Mouse (Mus musculus): ENCODE measurements around the gene 9430097D07Rik.
A peak's percentile ranks its signal among the peaks of the same experiment; 100 is the strongest.

Gene 9430097D07Rik

GRCm38 (mm10) chr2:32575586-32576160 lies at the start of gene 9430097D07Rik:
Gene 9430097D07Rik (minus strand): TSS chr2:32575684.
- DNase-seq, result peak; percentile 74

GRCm38 (mm10) chr2:32624111-32624748 lies 48.7 kb upstream of the 9430097D07Rik start:
- DNase-seq, result no peak

GRCm38 (mm10) chr2:32621517-32621859 lies 46.0 kb upstream of the 9430097D07Rik start, which contains the start of gene Ak1:
Gene Ak1 (plus strand): TSS chr2:32621758.
- DNase-seq, result no peak

GRCm38 (mm10) chr2:32620682-32621516 lies 45.4 kb upstream of the 9430097D07Rik start:
- DNase-seq, result no peak

GRCm38 (mm10) chr2:32618051-32618450 lies 42.6 kb upstream of the 9430097D07Rik start:
- no peak for DNase-seq

GRCm38 (mm10) chr2:32617601-32618000 lies 42.1 kb upstream of the 9430097D07Rik start:
- DNase-seq, result peak; percentile 32

- no peak for DNase-seq
Measured at GRCm38 (mm10) chr2:32617109-32617508, 41.6 kb upstream of the 9430097D07Rik start.

- no peak for DNase-seq
Measured at GRCm38 (mm10) chr2:32612274-32612673, 36.8 kb upstream of the 9430097D07Rik start.

- peak; percentile 47 for DNase-seq
Measured at GRCm38 (mm10) chr2:32610610-32611229, 35.2 kb upstream of the 9430097D07Rik start.

GRCm38 (mm10) chr2:32608778-32609435 lies 33.4 kb upstream of the 9430097D07Rik start:
- DNase-seq, result no peak

GRCm38 (mm10) chr2:32608141-32608777 lies 32.8 kb upstream of the 9430097D07Rik start:
- DNase-seq, result no peak

GRCm38 (mm10) chr2:32607262-32607947 lies 31.9 kb upstream of the 9430097D07Rik start:
- DNase-seq, result peak; percentile 33

GRCm38 (mm10) chr2:32606161-32607142 lies 31.0 kb upstream of the 9430097D07Rik start:
- peak; percentile 83 for DNase-seq

GRCm38 (mm10) chr2:32604631-32605030 lies 29.1 kb upstream of the 9430097D07Rik start:
- no peak for DNase-seq

GRCm38 (mm10) chr2:32602600-32603054 lies 27.1 kb upstream of the 9430097D07Rik start:
- peak; percentile 90 for DNase-seq

GRCm38 (mm10) chr2:32601417-32602065 lies 26.1 kb upstream of the 9430097D07Rik start:
- DNase-seq, result peak; percentile 45

GRCm38 (mm10) chr2:32599409-32599808 lies 23.9 kb upstream of the 9430097D07Rik start, which contains the start of gene St6galnac6:
Gene St6galnac6 (plus strand): TSS chr2:32599709.
- DNase-seq, result no peak

GRCm38 (mm10) chr2:32598506-32598905 lies 23.0 kb upstream of the 9430097D07Rik start:
- no peak for DNase-seq

- DNase-seq, result no peak
Measured at GRCm38 (mm10) chr2:32597699-32598098, 22.2 kb upstream of the 9430097D07Rik start.

GRCm38 (mm10) chr2:32597248-32597647 lies 21.8 kb upstream of the 9430097D07Rik start:
- no peak for DNase-seq

Data from thymus, postnatal 14 days (tissue).